Mouse (Mus musculus) adrenal gland, postnatal 36 days (tissue): ENCODE measurements at regions not wholly inside any gene's neighbourhood (a gene's known extent, or its start where the extent isn't known, plus 50 kb on each side); places are given as distances from the start of the nearest gene placed in this dataset.

ENCODE experiments used
- DNase-seq, 2 experiments: peaks; one replicate each; pipeline ENCODE4 v3.0.0; 2021; ENCODE audit warnings: mixed read lengths in 1 of 2

DNA sequence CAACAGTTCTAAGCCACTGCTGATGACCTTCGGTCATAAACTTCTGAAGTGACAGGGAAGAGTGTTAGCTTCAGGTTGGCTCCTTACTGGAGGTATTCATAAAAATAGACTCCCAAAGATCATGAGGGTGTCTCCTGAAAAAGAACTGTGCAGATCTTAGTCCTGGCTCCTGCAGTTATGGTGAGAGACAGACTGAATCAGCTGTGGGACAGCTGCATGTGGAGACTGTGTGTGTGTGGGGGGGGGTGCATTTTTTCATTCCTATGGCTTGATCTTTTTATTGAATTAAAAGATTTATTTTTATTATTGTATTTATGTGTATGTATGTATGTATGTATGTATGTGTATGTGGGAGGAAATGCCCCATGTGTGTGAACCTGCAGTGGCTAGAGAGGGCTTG is 149.9 kb upstream of the Trib2 start:
- no peak for DNase-seq

DNA sequence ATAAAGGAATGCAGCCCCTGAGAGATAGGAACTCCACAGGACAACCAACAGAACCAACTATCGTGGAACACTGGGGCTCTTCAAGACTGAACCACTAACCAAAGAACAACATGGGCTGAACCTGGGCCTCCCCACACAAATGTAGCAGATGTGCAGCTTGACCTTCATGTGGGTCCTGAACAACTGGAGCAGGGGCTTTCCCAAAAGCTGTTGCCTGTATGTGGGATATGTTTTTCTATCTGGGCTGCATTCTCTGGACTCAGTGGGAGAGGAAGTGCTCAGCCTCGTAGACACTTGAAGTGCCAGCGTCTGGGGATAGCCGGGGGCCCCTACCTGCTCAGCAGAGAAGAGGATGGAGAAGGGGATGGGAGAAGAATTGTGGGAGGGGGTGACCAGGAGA is 149.2 kb upstream of the Trib2 start:
- DNase-seq = no peak

DNA sequence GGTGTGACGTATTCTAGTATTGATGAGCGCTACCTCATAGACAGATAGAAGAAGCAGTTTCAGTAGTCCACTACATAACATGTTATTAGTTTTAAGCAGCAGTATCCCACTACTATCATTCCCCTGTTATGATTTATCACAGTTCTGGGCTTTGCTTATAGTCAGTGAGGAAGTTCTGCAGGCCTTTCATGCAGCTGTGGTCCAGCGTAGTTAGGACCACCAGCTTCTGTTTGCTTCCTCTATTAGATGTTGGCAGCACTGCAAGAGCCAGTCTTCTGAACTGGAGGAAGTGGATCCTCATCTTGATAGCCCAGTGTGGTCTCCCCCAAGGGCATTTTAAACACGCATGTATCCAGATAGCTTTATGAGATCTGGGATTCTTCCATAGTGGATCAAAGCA is 147.4 kb upstream of the Trib2 start:
- DNase-seq = no peak

DNA sequence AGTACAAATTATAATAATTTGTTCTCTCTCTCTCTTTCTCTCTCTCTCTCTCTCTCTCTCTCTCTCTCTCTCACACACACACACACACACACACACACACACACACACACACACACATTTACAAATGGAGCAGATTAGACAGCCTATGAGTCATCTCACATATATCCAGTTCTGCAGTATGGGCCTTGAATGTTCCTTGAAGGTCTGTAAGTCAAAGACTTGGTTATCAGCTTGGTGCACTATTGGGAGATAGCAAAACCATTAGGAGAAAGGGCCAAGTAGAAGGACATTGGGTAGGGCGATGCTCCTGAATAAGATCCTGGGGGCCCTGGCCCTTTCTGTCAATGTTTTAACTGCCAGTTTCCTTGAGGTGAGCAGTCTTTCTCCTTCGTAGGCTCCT is 145.1 kb upstream of the Trib2 start:
- no peak for DNase-seq

DNA sequence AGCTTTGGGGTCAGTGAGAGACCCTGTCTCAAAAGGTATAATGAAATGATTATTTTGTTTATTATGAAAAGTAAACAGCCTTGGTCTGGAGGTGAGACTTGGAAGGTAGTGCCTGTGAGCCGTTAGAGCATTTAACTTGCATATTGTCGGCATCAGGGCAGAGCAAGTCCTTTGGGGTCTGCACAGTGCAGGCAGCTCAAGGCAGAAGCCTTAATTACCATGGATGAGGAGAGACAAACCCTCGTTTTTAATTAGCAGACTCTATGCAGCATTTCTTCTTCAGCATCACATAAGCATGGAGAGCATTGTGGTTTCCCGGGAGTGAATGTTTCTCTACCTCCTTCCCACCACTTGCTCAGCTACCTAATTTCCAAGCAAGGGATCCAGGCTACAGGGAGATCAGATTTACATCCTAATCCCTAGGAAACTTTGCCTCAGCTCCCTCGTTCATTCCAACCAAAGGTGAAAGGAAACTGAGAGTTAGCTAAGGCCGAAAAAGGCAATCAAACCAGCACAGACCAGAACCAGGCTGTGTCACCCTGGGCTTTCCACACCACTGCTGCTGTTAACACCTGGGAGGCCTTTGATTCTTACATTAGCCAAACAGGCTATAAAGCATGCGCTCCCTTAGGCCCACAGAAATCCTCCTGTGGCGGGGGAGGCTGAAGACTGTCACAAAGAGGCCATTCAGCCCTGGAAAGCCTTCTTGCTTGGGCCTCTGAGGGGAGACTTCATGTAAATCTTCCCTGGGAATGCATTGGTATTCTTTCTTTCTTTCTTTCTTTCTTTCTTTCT is 120.9 kb upstream of the Trib2 start:
- DNase-seq = no peak

DNA sequence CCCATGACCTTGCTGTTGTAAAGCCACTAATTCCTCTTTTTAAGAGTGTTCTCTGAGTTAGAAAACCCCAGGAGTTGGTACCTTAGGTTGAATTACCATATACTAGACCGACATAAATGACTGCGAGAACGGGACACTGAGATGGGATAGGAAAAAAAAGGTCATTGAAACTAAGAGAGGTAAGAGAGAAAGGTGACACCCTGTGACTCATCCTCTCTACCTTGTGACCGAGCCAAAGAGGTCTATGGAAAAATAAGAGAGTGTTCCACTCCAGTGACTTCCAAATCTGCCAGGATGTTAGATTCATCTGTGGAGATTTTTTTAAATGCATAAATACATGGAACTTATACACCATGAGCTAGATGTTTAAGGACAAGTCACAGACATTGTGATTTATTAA is 115.3 kb upstream of the Trib2 start:
- no peak for DNase-seq

GRCm38 (mm10) chr12:15931535-15931934 is 114.8 kb upstream of the Trib2 start:
- no peak for DNase-seq

DNA sequence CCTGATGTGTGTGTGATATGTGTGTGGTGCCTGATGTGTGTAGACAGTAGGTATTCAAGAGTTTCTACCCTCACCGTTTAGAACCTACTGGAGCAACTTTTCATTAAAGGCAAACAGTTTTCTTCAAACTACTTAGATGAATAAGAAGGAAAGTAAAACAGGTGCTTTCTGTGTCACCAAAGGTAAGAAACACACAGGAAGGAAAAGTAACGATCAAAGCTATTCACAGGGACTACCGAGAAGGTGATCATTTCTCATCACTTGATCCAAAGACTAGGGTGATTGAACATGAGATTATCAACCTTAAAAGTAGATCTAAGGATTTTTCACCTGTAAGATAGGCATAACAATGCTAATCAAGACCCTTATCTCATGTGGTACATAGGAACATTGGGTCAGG is 113.4 kb upstream of the Trib2 start:
- DNase-seq = no peak

GRCm38 (mm10) chr12:15929541-15929940 is 112.8 kb upstream of the Trib2 start:
- DNase-seq = no peak

DNA sequence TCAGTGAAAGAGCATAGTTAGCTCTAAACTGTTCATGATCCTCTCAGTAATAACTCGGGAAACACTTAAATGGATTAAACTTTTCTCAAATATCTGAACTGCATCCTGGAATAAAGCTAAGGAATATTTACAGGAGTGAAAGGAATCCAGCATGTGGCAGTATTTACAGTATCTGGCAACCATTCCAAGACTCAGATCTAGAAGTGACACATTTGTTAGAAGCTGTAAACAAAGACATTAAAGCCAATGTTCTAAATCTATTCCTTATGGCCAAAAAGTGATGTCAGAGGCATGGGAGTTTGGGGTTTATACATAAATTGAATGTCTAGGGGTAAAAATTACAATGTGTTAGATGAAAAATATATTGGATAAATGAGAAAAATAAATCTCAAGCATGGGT is 101.6 kb upstream of the Trib2 start:
- no peak for DNase-seq

GRCm38 (mm10) chr12:15912959-15913358 is 96.2 kb upstream of the Trib2 start:
- DNase-seq = no peak

- no peak for DNase-seq
Observed at GRCm38 (mm10) chr12:15912491-15912890, 95.8 kb upstream of the Trib2 start.

DNA sequence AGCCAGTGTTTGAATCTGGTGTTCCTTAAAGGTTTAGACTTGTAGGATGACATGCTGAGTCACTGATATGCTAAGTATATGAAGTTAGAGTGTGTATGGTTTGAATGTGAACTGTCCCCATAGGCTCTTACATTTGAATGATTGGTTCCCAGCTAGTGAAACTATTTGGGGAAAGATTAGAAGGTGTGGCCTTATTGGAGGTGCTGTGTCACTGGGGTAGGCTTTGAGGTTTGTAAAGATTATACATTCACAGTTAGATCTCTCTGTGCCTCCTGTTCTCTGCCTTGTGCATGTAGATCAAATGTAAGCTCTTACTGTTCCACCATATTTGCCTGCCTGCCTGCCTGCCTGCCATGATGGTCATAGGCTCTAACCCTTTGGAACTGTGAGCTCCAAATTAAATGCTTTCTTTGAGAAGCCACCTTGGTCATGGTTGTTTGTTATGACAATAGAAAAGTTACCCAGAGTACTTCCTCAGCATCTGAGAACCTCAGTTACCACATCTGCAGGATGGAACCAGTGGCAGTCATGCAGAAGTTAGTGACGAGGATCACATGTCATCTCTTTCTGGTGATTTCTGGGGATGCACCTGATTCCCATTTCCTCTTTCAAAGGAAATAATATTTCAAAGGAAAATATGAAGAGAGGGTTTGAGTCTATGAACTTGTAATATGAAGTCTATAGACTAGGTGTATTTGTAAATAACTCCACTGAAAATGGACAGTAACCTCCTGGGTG is 94.7 kb upstream of the Trib2 start:
- no peak for DNase-seq

- no peak for DNase-seq
Observed at GRCm38 (mm10) chr12:15897539-15897938, 80.8 kb upstream of the Trib2 start.

GRCm38 (mm10) chr12:15896511-15896910 is 79.8 kb upstream of the Trib2 start:
- peak; percentile 5 to 29 for DNase-seq

- DNase-seq = no peak
Observed at GRCm38 (mm10) chr12:15895215-15895614, 78.5 kb upstream of the Trib2 start.

GRCm38 (mm10) chr12:15890591-15890990 is 73.9 kb upstream of the Trib2 start:
- DNase-seq = no peak

DNA sequence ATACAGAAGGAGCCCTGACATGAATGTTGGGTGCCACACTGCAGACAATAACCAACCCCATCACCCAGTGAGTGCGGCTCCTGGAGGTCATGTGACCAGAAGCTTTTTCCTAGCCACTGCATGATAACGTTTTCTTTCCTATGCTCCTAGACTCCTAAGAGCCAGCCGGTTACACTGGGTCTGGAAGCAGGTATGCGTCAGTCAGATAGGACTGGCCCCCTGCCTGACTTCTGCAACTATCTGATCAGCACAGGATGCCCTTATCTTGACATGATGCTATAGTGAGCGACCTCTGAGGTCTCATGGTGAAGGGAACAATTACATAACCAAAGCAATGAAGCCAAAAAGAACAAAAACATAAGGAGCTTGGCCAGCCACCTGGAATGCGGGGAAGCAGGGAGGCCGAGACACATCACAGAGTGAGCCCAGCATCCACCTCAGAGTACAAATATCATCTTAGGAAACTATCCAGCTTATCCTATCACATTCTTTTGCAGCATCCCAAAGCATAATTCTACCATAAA is 63.2 kb upstream of the Trib2 start:
- DNase-seq = no peak
